Mouse (Mus musculus): ENCODE measurements around the gene Trim71.

Gene Trim71

GRCm38 (mm10) chr9:114563761-114564606, at the start of gene Trim71:
TSS of gene Trim71 (minus strand) at chr9:114564369.
- no peak for DNase-seq (ENCODE audit: low spot score)

- DNase-seq (ENCODE audit: low spot score): no peak
Observed at GRCm38 (mm10) chr9:114613026-114613425, 48.9 kb upstream of the Trim71 start.

GRCm38 (mm10) chr9:114612566-114612965, 48.4 kb upstream of the Trim71 start:
- no peak for DNase-seq (ENCODE audit: low spot score)

GRCm38 (mm10) chr9:114610266-114610665, 46.1 kb upstream of the Trim71 start:
- no peak for DNase-seq (ENCODE audit: low spot score)

GRCm38 (mm10) chr9:114603876-114604540, 39.8 kb upstream of the Trim71 start:
- DNase-seq (ENCODE audit: low spot score): no peak

DNA sequence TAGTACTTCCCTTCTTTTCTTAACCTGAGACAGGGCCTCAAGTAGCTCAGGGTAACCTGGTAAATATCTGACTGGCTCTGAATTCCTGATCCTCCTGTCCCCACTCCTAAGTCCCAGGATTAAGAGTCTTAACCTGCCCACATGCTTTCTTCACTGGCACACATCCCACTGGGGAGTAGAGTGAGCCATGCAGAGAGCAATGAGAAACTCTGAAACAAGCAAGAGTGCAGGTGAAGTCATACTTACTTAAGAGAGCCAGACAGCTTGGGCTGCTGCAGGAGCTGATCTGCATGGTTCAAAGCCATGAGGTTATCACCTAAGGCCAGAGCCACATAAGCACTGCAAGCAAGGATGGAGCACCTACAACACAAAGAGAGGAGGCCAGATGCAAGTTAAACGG, 36.9 kb upstream of the Trim71 start:
- no peak for DNase-seq (ENCODE audit: low spot score)

GRCm38 (mm10) chr9:114585017-114585345, 20.8 kb upstream of the Trim71 start:
- DNase-seq (ENCODE audit: low spot score): no peak

DNA sequence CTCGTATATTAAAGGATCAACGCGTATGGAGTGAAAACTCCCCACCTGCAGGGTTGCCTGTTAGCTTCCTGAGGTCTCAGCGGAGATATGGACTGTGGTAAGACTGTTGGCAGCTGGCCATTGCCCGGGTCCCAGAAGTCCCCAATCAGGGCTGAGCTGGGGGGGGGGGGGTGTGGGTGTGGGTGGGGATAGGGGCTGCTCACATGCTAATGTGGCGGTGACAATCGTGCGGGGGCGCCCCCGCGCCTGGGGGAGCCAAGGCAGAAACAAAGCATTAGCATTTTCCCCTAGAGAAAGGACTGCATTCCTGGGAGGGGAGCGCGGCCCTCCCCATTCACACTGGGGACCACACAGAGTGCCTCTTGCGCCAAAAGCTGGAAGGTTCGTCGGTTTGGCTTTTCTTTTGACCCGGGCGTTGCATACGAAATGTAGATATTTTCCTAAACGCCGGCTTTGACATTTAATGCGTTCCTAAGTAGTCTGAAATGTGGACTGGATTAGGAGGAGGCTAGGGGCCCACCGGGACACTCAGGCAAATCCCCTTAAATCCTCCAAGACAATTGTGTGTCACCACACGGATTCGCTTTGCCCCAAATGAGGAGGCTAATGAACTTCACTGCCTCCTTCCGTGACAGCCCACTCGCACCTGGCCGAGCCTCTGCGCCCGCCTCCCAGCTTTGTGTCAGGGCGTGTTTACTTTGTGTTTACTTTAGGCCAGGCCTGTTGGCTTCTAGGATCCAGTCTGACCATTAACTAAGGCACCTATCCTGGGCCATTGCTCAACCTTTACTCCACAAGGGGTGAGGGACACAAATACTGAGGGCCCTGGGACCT, 20.2 kb upstream of the Trim71 start:
- no peak for DNase-seq (ENCODE audit: low spot score)

DNA sequence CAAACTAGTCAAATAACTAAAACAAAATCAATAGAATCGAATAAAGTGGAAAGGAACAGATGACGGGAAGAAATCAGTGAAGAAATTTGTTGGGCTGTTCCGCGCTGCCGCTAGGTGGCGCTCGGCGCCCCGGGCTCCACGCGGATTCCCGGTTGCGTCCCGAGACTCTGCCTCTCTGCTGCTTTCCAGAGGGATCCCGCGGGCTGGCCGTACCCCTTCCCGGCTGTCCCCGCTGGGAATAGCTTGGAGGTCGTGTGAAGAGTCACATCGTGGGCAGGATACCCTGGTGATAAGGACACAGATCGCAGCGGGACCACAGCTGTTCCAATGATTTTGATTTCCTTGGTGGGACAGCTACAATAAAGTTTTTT, 19.6 kb upstream of the Trim71 start:
- peak; percentile 34 for DNase-seq (ENCODE audit: low spot score)

- no peak for DNase-seq (ENCODE audit: low spot score)
Observed at GRCm38 (mm10) chr9:114578646-114579045, 14.5 kb upstream of the Trim71 start.

DNA sequence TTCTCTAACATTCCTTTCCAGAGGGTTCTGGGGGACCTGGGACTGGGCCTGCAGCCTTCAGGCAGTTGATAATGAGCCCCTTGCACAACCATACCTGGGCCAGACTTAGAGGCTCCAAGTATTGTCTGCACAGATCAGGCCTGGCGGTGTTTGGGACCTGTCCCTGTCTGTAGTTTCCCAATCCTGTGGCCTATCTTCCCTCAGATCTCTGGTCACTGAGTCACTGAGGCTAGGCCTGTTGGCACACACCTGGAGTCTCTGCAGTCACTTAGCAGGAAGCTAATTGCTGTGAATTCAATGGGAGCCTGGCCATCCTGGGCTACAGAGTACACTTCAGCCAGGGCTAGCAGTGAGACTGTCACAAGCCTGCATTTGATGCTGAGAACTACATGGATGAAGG, 11.8 kb upstream of the Trim71 start:
- no peak for DNase-seq (ENCODE audit: low spot score)

DNA sequence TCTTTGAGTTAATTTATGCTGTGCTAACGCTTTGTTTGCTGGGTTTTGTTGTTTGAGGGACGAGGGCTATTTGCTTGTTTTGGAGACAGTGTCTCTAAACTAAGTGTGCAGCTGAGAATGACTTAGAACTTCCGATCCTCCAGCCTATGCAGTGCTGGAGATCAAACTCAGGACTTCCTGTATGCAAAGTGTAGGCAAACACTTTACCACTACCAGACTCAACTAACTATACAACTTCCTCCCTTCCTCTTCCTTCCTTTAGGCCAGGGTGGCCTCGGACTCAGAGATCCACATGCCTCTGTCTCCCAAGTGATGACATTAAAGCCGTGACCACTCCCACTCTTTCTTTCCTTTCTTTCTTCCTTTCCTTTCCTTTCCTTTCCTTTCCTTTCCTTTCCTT, 9.4 kb upstream of the Trim71 start:
- no peak for DNase-seq (ENCODE audit: low spot score)

DNA sequence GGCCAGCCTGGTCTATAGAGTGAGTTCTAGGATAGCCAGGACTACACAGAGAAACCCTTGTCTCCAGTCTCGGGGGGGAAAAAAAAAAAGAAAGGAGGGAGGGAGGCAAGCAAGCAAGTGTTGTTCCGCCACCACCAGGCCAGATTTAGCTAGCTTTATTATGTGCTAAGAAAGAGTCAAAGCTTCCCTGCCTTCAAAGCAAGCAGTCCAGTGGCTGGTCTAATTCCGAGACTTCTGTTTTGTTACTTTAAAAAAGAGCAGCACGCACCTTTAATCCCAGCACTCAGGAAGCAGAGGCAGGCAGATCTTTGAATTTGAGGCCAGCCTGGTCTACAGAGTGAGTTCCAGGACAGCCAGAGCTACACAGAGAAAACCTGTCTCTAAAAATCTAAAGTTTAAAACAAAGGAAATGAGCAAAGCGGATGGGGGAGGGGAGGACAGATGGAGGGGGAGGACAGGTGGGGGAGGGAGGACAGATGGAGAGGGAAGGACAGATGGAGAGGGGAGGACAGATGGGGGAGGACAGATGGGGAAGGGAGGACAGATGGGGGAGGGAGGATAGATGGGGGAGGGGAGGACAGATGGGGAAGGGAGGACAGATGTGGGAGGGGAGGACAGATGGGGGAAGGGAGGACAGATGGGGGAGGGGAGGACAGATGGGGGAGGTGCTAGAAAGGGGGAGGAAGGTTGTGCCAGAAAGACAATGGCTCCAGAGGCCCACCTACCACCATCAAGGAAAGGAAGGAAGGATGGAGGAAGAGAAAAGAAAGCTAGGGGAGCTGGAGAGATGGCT, 4.7 kb upstream of the Trim71 start:
- no peak for DNase-seq (ENCODE audit: low spot score)

DNA sequence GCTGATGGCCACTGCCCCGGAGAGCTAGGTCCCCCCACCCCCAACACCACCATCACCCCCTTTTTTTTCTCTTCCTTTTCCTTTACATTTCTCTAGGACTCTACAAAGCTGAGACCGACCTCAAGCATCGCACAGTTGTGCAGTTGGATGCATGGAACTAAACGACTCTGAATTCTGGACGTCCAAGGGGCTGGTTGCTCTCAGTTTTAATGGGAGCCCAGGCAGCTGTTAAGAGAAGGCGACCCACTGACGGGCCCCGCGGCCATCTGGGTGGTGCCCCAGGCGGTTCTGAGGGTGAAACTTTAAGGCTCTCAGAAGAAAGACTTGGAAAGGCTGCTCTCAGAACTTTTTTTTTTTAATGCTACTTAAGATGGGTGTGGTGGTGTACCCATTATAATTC, 498 bp upstream of the Trim71 start:
- no peak for DNase-seq (ENCODE audit: low spot score)

- DNase-seq (ENCODE audit: low spot score): no peak
Observed at GRCm38 (mm10) chr9:114562919-114563751, 1.0 kb downstream of the Trim71 start.

- no peak for DNase-seq (ENCODE audit: low spot score)
Observed at GRCm38 (mm10) chr9:114562031-114562918, 1.9 kb downstream of the Trim71 start.

DNA sequence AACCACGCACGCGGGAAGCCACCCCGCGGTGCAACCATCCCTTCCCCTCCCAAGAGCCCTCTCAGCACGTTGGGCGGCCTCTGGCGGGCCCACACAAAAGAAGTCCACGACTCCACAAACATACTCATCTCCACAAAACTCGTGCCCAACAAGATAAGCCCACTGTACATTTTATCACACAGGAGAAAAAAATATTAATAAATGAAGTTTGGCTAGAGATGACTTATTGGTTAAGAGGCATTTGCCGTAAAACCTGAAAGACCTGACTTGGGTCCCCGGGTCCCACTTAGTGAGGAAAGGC, 2.5 kb downstream of the Trim71 start:
- DNase-seq (ENCODE audit: low spot score): no peak

DNA sequence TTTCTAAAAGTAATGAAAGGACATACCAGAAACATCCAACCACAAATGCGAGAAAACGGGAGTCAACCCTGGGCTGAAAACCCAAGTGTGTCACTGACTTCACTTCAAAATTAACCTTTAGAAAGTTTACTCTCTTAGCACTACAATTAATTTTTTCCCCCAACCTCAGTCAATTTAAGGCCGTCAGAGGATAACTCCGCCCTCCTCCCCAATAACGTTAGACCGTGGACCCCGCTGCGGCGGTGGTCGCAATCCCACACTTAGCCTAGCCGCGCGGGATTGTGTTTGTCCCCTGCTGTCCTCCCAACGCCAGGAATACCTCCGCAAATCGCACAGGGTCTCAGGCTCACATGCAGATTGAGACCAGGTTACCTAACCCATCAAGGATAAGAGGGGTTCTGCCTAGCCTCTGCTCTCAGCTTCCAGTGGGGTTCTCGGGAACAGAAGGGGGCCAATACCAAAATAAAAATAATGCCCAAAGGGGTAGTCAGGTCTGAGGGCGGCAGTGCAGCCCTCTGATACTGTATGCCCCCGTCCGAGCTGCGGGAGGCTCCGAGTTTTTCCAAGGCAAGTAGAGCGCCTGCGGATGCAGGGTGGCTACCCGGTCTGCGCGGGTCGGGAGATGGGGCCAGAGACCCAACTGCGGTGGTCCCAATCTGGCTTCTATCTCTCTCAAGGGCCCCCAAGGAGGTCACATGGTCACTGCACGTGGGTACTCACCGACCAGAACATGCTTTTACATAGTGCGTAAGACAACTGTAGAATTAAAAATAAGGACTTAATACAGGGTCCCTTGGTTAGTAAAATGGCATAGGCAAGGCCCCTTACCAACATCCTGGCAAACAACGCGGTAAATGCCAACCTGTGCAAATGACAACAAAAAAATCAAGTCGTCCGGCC, 3.1 kb downstream of the Trim71 start:
- no peak for DNase-seq (ENCODE audit: low spot score)

DNA sequence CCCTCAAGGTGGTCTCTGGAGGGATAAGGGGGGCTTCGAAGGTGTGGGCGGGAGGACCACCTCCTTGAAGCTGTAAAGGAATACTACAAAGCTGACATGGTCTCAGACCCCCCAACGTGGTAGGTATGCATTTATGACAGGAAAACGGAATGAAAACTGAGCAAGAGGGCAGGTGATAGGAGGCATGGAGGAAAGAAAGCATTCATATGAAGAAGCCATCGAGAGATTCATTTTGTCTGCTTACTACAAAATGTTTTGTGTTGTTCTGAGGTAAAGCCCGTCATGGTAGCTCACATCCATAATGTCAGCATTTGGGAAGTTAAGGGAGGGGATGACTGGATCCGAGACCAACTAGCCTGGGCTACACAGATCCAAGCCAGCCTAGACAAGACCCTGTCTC, 4.0 kb downstream of the Trim71 start:
- no peak for DNase-seq (ENCODE audit: low spot score)

Measured in spleen, adult 12 weeks (tissue).